Mouse (Mus musculus): ENCODE results near the gene Crebrf. TPM values are rescaled to one million over a fixed set of nuclear protein-coding genes. Genes with fewer than 3 reads are reported as not detected.

Crebrf gene
- total and polyA plus RNA-seq, 3 experiments: 1.3 to 3.8 TPM; not detected in 1

DNA sequence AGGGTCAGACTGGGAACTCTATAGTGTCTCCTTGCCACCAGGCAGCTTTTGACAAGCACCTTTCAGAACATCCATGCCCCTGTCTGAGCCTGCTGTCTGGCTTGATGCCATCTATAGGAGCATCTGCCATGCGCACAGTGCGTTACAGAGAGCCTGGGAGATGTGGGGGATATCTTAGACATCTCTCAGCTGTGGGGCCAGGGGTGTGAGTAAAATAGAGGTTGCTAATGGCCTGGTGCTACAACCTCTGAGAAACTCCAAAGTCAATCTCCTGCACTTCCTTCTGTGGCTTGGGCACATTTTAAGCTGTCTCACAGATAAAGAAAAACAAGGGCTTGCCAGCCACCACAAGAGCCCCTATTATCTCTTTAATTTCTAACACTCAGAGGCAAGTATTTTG, 25.6 kb upstream of the Crebrf start (continued):
- peak; percentile 32; the same call in 1 of the 2 replicates for TF ChIP-seq NRF1 (IDR thresholded peaks at IDR 0.05; ENCODE audit: insufficient read depth, low read depth, low read length, poor library complexity, severe bottlenecking)

DNA sequence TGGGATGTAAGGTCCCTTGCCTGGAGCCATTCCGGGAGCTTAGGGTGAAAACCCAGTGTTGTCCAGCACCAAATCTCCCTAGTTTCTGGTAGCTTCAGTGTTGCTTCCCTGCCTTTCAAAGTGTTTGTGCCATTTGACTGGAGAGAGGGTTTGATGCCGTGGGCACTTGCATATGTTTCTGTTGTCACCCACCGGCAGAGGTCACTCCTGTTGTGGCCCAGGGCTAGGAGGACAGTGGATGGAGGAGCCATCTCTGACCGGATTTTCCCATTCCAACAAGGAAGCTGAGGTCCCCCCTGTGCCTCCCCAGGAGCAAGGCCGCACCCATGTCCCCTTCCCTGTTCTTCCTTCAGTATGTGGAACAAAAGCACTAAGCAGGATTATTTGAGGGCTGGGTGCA, 25.2 kb upstream of the Crebrf start:
- H3K79me2 ChIP-seq (ENCODE audit: control insufficient read depth, insufficient read depth, low read length, poor library complexity): no peaks in the 10 kb centered on the region; the same call in none of the 2 replicates
- DNase-seq (ENCODE audit: low read depth, low spot score): no peak
- H3K9ac ChIP-seq (ENCODE audit: control insufficient read depth, low read depth, low read length, poor library complexity, severe bottlenecking): no peak overlapping the region
- H3K36me3 ChIP-seq (ENCODE audit: control insufficient read depth in 1 of 2, insufficient read depth in 2 of 2, low read length in 2 of 2): peaks cover 5 to 20% of the 10 kb centered on the region in 2 experiments
- H3K9me3 ChIP-seq (replicated peaks; ENCODE audit: insufficient read depth, low read length): no peaks in the 10 kb centered on the region
- H3K4me3 ChIP-seq (ENCODE audit: control insufficient read depth in 1 of 2, insufficient read depth in 1 of 2, low read depth in 2 of 2, low read length in 2 of 2): no peak overlapping the region
- no peak overlapping the region; the same call in 1 of the 2 replicates for H3K27ac ChIP-seq (ENCODE audit: control insufficient read depth, low read depth, low read length)
- H3K4me1 ChIP-seq (ENCODE audit: control insufficient read depth in 1 of 2, insufficient read depth in 2 of 2, low read length in 2 of 2): peaks cover 6 to 23% of the 10 kb centered on the region in 2 experiments
- TF ChIP-seq TCF12 (IDR thresholded peaks at IDR 0.05; ENCODE audit: low read depth, low read length) (no peak), JUND (IDR thresholded peaks at IDR 0.05; ENCODE audit: low read depth, low read length) (no peak), USF2 (IDR thresholded peaks at IDR 0.05; ENCODE audit: borderline replicate concordance in 1 of 2, insufficient read depth in 1 of 2, low read depth in 1 of 2, low read length in 2 of 2) (no peak), GATA1 (IDR thresholded peaks at IDR 0.05; ENCODE audit: low read depth, low read length) (no peak), BHLHE40 (IDR thresholded peaks at IDR 0.05; ENCODE audit: borderline replicate concordance, low read depth, low read length) (no peak), MXI1 (IDR thresholded peaks at IDR 0.05; ENCODE audit: low read depth, low read length) (no peak), NRF1 (IDR thresholded peaks at IDR 0.05; ENCODE audit: insufficient read depth, low read depth, low read length, poor library complexity, severe bottlenecking) (no peak), RAD21 (IDR thresholded peaks at IDR 0.05; ENCODE audit: low read depth, low read length) (no peak), ETS1 (IDR thresholded peaks at IDR 0.05; ENCODE audit: low read depth, low read length) (no peak), MYB (IDR thresholded peaks at IDR 0.05; ENCODE audit: low read depth, low read length) (no peak), TAL1 (IDR thresholded peaks at IDR 0.05; ENCODE audit: low read length) (no peak), TBP (IDR thresholded peaks at IDR 0.05; ENCODE audit: low read depth, low read length) (no peak), ZC3H11A (IDR thresholded peaks at IDR 0.05; ENCODE audit: low read depth, low read length) (no peak), GABPA (IDR thresholded peaks at IDR 0.05; ENCODE audit: low read depth, low read length) (no peak), KAT2A (conservative IDR thresholded peaks at IDR 0.05; ENCODE audit: low read depth, low read length) (no peak), MAX (IDR thresholded peaks at IDR 0.05; ENCODE audit: low read length) (no peak), SMC3 (IDR thresholded peaks at IDR 0.05; ENCODE audit: low read depth, low read length) (no peak), CHD1 (IDR thresholded peaks at IDR 0.05; ENCODE audit: low read depth, low read length) (no peak)
- H3K27me3 ChIP-seq (ENCODE audit: control insufficient read depth in 1 of 2, insufficient read depth in 2 of 2, low read length in 2 of 2): no peaks in the 10 kb centered on the region

DNA sequence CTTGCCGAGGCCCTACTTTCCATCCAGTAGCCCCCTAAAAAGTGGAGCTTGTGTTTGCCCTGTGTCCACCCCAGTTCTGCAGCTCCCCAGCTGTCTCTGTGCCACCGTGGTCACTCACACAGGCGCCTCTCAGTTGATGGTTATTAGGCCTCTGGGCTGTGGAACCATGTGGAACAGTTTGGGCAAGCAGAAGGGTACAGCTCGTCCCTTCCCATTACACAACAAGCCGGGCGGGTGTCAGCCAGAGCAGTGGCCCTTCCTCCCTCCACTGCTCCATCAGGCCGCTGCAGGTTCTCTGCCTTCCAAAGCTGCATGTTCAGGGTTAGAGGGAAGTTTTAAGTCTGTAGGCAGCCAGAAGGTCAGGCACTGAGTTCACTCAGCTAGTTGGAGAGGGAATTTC, 24.3 kb upstream of the Crebrf start:
- no peaks in the 10 kb centered on the region for H3K27me3 ChIP-seq (ENCODE audit: control insufficient read depth in 1 of 2, insufficient read depth in 2 of 2, low read length in 2 of 2)
- no peak overlapping the region for H3K9ac ChIP-seq (ENCODE audit: control insufficient read depth, low read depth, low read length, poor library complexity, severe bottlenecking)
- no peak for DNase-seq (ENCODE audit: low read depth, low spot score)
- peaks cover 6 to 23% of the 10 kb centered on the region in 2 experiments for H3K4me1 ChIP-seq (ENCODE audit: control insufficient read depth in 1 of 2, insufficient read depth in 2 of 2, low read length in 2 of 2)
- H3K27ac ChIP-seq (ENCODE audit: control insufficient read depth, low read depth, low read length): no peak overlapping the region
- H3K36me3 ChIP-seq (ENCODE audit: control insufficient read depth in 1 of 2, insufficient read depth in 2 of 2, low read length in 2 of 2): peaks cover 5 to 20% of the 10 kb centered on the region in 2 experiments
- no peaks in the 10 kb centered on the region for H3K9me3 ChIP-seq (replicated peaks; ENCODE audit: insufficient read depth, low read length)
- TF ChIP-seq EP300 (IDR thresholded peaks at IDR 0.05; ENCODE audit: low read depth in 1 of 2, low read length in 2 of 2) (no peak), POLR2AphosphoS2 (IDR thresholded peaks at IDR 0.05; ENCODE audit: low read length) (no peak), HCFC1 (IDR thresholded peaks at IDR 0.05; ENCODE audit: low read depth, low read length) (no peak), GATA1 (IDR thresholded peaks at IDR 0.05; ENCODE audit: low read depth, low read length) (no peak), TBP (IDR thresholded peaks at IDR 0.05; ENCODE audit: low read depth, low read length) (no peak), MXI1 (IDR thresholded peaks at IDR 0.05; ENCODE audit: low read depth, low read length) (no peak), NRF1 (IDR thresholded peaks at IDR 0.05; ENCODE audit: insufficient read depth, low read depth, low read length, poor library complexity, severe bottlenecking) (no peak), ZNF384 (IDR thresholded peaks at IDR 0.05; ENCODE audit: low read depth, low read length) (no peak), KAT2A (conservative IDR thresholded peaks at IDR 0.05; ENCODE audit: low read depth, low read length) (no peak), ZKSCAN1 (IDR thresholded peaks at IDR 0.05; ENCODE audit: low read depth, low read length) (no peak), ELF1 (IDR thresholded peaks at IDR 0.05; ENCODE audit: low read depth, low read length) (no peak), JUND (IDR thresholded peaks at IDR 0.05; ENCODE audit: low read depth, low read length) (no peak), UBTF (IDR thresholded peaks at IDR 0.05; ENCODE audit: borderline replicate concordance, insufficient read depth, low read depth, low read length) (no peak)
- no peaks in the 10 kb centered on the region; the same call in none of the 2 replicates for H3K79me2 ChIP-seq (ENCODE audit: control insufficient read depth, insufficient read depth, low read length, poor library complexity)
- no peak overlapping the region for H3K4me3 ChIP-seq (ENCODE audit: control insufficient read depth in 1 of 2, insufficient read depth in 1 of 2, low read depth in 2 of 2, low read length in 2 of 2)

All from MEL (cell line).